Mouse (Mus musculus) spleen, embryonic (tissue): ENCODE measurements around the gene Rab11fip5.

Source experiments
- CTCF ChIA-PET: fragments of 350-600 bp; sonication (Branson Sonifier 250); formaldehyde crosslinking; loops from one replicate; lab custom pipeline; 2022; lab: Charles Lee

Gene Rab11fip5

DNA sequence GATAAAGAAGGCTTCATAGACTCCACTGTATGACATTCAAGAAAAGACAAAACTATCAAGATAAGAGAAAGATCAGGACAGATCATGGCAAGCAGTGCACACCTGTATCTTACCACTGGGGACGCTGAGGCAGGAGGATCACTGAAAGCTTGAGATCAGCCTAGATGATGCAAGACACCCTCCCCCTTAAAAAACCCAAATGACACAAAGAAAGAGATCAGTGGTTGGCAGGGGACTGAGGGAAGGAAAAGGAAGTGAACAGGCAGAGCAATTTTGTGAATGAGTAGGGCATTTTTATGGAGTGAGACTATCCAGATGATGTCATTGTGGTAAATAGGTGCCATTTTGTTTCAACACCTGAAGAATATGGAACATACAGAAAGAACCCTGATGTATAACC, 24.3 kb downstream of the Rab11fip5 start:
- CTCF ChIA-PET = no interaction called here

DNA sequence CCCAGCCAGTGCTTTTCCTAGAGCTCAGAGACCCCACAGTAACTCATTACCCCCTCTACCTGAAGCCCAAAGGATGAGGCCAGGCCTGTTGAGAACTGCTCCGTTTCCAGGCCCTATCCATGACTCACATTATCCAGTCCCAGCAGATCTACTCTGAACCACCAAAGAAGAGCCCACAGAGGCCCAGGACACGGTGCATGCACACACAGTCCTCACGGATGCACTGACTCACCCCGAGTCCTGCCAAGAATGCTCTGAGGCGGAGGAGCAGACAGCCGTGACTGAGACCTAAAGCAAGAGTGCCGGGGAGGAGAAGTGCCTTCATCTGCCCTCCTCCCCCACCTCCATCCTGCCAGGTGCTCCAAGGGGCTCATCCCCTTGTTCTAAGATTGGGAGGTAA, 25.2 kb downstream of the Rab11fip5 start:
- CTCF ChIA-PET = no interaction called here

DNA sequence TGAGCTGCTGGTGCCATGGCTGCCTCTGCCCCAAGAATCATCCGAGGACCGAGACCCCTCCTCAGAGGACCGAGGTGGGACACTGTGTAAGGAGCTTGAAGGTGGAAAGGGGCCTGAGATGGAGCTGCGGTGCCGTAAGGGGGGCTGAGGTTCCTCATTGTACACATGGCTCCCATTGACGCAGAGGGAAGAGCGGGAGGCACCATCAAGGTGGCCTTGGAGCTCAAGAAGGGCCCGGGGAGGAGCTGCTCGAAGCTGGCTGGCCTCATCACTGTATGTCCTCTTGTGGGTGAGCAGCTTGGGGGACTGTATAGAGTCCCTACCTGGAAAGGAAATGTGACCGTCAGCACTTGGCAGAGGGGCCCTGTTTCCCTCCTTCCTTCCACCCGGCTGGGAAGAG, 26.3 kb downstream of the Rab11fip5 start:
- CTCF ChIA-PET = interaction anchor here (0.5 kb wide), 1 partner anchor 43 kb away, joined by 5 read pairs; no protein-coding TSS in a partner anchor

DNA sequence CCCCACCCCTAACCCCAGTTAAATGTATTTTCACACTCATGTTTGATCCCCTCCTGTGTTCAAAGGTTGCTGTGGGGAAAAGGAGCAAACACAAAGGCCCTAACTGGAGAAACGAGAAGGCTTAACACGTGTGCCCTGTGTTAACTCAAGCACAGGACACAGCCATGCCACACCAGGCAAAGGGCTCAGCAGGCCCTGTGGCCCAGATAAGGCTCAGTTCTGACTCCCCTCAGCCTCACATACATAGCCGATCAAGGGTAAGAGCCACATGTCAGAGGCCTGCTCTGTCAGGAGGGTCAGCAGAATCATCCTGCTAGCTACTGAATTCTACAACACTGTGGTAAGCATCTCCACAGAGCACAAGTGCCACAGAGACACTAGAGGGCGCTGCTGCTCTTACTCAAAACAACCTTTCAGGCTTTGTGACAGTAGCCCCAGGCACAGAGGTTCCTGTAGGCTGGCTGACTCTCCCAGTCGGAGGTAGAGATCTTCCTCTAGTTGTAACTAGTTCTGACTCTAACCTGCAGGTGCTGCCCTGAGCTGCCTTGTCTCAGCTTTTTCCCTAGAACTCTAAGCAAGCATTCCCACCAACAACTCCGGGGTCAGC, 28.3 kb downstream of the Rab11fip5 start:
- CTCF ChIA-PET = interaction anchor here (0.8 to 1.0 kb wide), 3 partner anchors 12 to 56 kb away, joined by 3 to 4 read pairs (median 3); no protein-coding TSS in a partner anchor

DNA sequence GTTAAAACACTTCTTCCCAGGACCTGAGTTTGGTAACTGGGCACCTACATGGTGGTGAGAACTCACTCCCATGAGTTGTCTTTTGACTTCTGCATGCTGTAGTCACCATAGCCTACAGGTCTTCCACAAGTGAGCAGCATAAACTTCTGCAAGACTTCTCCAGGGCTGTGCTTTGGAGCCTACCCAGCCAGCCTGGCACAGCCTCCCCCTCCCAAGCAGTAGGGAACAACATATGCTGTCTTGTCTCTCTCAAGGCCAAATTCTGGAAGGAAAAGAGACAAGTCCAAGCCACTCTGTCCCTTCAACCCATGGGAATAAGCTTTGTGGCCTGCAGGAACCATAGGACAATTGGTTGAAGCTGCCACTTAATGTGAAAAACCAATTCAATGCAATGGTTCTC, 29.5 kb downstream of the Rab11fip5 start:
- CTCF ChIA-PET = interaction anchor here (0.6 to 0.7 kb wide), 2 partner anchors 36 to 1583 kb away, joined by 3 read pairs; partner anchors contain the start of gene Ankrd53

DNA sequence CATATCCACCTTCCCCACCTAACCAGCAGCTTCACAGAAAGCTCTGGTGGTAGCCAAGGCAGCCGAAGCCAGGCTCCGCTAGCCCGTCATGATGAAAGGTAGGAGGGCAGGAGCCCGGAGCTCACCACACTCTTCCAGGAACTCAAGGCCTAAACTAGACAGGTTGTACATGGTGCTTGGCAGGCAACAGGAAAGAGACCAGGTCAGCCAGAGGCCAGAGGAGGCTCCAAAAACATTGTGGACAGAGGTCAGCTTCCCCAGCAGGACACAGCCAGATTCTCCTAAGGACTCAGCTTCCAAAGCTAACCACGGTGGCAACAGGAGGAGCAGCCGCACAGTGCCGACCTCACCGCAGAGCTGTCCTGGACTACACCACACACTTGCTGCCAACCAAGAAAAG, 31.4 kb downstream of the Rab11fip5 start:
- CTCF ChIA-PET = interaction anchor here (0.5 kb wide), 1 partner anchor 1315 kb away, joined by 6 read pairs; no protein-coding TSS in a partner anchor

DNA sequence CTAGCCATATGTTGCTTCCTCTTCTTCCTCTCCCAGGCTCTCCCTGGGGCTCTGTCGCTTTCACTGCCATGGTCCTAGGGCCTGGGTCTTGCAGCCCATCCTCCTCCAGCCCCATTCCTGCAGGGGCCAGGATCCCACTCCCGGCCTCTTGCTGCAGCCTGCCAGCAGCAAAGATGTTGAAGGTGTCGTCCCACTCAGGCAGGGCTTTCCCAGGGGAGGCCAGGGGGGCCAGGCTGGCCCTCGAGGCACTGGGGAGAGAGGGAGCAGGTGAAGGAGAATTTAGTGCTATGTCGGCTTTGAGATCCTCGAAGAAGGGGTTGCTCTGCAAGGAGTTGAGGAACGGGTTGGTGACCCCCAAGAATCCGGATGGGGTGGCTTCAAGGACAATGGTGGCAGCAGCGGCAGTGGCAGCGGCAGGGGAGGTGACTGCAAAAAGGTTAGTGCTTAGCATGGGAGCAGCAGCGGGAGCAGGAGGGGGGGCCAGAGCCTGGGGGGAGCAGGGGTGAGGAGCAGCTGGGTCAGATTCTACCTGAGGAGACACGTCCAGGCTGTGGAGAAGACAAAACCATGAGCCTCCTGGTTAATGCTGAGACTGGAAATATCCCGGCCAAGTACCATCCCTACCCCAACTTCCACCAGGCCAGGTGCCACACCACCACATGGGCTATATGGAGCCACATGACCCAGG, 32.5 kb downstream of the Rab11fip5 start:
- CTCF ChIA-PET = no interaction called here

DNA sequence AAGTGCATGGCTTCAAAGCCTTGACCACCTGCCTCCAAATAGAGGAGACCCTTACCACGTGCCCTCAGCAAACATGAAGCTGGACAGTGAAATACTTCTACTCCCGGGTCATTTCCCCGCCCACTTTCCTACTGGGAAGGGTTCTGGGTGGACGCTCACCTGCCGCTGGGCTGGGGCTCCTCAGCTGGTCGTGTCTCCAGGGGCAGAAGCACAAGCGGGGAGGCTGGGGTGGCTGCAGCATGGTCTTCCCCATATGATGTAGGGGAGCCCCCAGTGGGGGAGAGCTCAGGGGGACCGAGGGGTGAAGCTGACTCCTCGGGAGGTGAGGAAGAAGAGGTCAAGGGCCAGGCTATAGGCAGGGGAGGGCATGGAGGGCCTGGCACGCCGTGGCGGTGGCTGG, 34.2 kb downstream of the Rab11fip5 start:
- CTCF ChIA-PET = no interaction called here

DNA sequence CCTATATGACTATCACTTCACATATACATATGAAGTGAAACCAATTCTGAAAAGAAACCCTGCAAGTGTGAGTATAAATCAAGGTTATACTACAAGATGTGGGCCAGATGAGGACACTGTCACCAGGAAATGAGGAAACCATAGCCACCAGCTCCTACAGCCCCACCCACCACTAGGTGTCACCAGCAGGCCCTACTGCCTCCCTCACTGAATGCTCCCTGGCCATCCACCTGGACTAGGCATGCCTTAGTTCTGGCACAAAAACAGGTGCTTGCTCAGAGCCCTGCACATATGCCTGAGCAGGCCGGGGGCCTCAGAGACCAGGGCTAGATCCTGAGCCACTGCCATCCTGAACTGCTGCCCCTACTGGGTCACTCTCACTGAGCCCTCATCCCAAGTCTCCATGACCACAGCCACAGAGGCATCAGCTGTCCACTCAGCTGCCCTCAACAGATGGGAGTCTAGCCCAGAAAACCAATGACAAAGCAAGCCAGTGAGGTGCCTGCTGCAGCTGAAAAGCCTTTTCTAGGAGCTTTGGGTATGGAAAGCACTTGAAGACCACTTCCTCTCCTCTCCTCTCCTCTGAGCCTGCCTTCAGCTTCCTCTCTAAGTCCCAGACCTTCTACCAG, 35.0 kb downstream of the Rab11fip5 start:
- CTCF ChIA-PET = no interaction called here

DNA sequence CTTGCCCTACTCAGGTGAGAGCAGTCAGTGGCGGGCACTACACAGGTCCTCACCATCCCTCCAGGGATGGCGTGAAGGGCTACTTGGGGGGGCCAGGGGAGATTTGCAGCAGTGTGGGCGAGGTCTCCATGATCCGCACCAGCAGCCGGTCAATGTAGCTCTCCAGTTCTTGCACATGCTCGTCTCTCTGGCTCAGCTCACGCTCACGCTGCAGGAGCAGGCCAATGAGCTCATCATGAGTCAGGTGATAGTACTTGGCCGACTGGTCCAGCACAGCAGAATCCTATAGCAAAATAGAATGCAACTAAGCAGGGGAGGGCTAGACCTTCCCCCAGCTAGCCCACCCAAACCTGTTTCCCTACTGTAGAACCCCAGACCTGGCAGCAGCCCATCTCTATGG, 37.5 kb downstream of the Rab11fip5 start:
- CTCF ChIA-PET = interaction anchor here (0.6 kb wide), 1 partner anchor 54 kb away, joined by 3 read pairs; no protein-coding TSS in a partner anchor

DNA sequence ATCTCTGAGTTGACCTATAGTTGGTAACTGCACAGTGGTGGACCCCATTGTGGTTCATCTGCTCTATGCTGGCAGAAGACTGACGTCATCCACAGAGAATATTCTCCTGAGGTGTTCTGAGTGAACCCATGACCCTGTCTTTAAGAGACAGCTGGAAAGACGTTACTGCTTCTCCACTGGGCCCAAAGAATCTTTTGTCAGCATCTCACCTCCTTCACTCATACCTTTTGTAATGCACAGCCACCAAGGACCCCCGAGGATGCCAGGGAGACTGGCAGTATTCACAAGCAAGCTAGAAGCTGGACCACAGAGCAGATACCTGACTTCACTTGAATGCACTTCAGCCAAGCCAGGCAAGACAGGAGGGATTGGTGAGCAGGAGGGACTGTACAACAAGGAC, 39.1 kb downstream of the Rab11fip5 start:
- CTCF ChIA-PET = interaction anchor here (0.7 to 1.2 kb wide), 2 partner anchors 11 to 1703 kb away, joined by 3 read pairs; no protein-coding TSS in a partner anchor

DNA sequence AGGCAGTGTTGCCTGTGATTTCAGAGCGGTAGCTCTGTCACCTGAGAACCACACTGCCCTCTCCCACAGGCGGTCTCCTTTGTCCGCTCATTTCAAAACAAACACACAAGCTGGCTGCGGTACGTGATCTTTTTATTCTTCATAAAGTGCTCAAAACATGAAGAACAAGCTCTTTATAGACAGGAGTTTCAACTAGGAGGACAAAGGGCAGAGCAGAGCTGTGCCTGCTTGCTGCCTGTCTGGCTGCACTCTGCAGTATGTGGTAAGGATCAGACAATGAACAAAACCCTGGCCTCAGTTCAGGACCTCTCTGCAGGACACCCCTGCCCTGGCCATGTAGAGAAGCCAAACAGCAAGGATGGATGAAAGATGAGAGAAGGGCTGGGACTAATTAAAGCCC, 39.6 kb downstream of the Rab11fip5 start:
- CTCF ChIA-PET = interaction anchor here (0.6 to 1.2 kb wide), 3 partner anchors 11 to 1702 kb away, joined by 3 to 5 read pairs (median 3); no protein-coding TSS in a partner anchor

DNA sequence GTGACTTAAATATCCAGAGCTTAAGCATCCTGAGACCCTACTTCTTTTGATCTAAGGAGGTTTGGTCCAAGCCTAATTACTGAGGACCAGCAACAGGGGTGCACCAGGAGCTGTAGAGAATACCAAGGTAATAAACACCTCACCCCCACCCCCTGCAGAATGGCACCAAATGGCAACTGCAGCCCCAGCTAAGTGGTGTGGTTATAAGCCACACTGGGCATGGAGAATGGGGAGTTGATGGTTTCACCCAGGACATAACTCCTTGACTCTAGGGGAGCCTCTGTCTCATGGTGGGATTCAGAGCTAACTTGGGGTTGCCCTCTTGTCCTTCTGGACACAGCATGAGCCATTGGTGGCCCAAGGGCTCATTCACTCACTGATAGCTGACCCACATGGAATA, 40.2 kb downstream of the Rab11fip5 start:
- CTCF ChIA-PET = interaction anchor here (0.6 to 1.2 kb wide), 2 partner anchors 12 to 61 kb away, joined by 3 to 5 read pairs; no protein-coding TSS in a partner anchor

DNA sequence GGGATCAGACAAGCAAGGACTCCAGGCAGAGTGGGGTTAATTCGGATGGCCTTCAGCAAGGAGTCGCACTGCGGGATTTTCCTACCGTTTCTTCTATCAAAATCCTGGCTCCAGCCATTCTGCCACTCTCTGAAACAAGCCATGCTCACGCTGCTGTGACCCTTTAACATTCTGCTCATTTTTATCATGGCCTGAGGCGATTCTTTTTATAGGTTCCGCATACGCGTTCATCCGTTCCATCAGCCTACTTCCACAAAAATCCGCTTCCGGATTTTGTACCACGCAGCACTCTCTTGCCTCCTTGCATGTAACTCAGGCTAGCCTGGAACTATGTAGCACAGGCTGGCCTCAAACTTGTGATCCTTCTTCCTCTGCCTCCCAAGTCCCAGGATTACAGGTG, 40.7 kb downstream of the Rab11fip5 start:
- CTCF ChIA-PET = no interaction called here

DNA sequence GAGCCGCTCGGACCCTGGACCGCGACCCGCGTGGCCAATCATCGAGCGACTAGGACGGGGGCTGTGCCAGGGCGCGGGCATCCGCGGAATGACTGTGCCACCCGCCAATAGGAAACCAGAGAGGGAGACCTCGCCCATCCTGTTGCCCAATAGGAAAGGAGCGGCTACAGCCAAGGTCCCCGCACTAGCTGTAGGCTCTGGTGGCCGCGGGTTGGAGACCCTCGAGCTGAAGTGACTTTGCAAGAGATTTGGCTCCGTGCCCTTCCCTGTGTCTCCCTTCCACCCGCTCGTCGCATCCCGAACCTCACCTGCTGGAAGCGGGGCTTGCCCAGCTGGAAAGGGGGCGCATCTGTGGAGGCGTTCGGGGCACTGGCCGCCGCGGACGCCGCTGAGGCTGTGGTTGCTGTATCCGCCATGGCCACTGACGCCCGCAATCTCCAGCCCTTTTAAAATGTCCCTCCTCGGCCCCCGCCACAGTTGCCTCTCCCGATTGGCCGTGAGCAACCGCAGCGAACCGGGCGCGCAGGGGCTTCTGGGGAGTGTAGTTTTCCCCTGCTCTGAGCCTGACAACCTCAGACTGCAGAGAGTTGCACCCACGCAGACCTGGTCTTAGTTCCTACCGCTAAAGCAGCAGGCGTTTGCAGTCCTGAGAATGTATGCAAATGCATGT, 41.3 kb downstream of the Rab11fip5 start, which contains the start of gene Sfxn5:
Gene Sfxn5 (minus strand): TSS at position 423 of the 670 bp plus-strand sequence.
- CTCF ChIA-PET = no interaction called here

DNA sequence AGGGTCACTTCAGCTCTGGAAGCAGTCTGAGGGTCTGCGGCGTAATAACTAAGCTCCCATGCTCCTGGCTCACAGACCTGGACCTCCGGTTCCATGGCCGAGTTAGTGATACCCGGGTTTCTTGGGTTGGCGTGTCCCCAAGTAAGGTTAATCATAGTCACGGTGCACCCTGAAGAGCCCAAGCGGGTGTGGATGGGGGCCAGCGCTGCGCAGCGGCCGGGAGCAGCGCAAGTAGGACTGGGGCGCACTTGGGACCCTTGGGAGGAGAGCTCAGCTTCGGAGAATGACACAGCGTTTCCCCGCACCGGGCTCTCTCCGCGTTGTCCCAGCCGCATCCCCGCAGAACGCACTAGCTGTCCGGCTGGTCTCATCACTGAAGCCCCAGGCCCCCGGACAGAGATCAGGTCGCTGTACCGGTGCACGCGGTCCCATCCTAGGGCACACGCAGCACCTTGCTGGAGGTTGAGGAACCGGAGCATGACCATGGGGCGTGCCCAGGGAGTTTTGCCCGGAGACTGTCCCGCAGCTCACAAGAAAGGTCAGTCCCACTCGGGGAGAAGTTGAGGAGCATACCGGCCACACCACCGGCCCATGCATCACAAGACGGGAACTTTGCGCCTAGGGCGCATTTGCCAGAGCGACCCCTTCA, 42.0 kb downstream of the Rab11fip5 start:
- CTCF ChIA-PET = no interaction called here

DNA sequence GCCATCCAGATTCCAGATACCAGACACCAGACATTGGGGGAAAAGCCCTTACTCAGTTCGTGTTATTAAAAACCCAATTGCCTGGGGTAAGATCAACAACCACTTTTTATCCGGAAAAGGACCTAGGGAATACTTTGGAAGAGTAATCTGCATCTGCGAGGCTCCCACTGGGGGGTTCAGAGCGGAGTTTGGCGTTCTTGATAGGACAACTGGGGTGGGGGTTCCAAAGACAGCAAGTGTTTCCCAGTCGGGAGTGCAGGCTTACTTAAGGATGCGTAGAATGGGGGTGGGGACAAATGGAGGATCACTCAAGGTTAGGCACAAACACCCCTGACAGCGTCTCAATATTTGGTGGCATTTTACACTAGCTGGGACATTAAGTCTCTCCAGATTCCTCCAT, 42.7 kb downstream of the Rab11fip5 start:
- CTCF ChIA-PET = no interaction called here

DNA sequence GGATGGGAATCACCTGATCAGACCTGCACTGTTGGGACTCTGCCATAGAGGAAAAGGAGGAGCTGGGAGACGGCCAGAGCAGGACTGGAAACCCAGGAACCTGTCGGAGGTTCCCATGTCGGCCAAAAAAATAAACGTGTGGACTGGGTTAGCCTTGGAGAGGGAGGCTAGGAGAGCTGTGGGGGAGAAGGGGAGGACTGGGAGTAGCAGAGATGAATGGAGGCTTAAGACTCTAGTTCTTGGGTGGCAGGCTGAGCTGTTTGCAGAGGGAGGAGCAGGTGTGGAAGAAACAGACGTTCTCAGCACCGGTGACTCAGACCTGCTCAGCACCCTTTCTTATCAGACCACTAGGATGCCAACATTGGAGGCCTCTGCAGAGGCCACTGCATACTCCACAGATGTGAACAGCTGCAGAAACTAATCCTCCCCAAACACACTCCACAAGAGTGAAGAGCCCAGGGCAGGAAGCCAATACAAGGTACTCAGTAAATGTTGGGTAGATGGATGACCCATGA, 43.2 kb downstream of the Rab11fip5 start:
- CTCF ChIA-PET = no interaction called here

DNA sequence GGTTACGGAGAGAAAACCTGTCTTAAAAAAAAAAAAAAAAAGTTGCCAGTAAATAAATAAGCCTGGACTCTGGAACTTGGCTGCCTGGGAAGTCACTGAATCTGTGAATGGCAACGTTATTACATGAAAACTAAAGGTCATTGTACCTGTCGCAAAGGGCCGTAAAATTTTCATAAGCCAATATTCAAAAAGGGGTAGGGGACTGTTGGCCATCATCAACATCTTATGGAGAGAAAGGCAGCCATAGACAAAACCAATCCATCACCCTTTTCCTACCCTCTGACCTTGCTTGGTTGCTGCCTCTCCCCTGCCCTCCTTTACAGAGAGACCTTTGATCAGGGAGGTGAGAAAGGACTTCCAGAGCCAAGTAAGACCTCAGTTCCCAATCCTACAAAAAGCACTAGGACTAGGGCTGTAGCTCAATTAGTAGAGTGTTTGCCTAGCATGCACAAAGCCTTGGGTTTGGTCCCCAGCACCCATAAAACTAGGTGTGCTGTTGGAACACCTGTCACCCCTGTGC, 44.7 kb downstream of the Rab11fip5 start:
- CTCF ChIA-PET = no interaction called here

DNA sequence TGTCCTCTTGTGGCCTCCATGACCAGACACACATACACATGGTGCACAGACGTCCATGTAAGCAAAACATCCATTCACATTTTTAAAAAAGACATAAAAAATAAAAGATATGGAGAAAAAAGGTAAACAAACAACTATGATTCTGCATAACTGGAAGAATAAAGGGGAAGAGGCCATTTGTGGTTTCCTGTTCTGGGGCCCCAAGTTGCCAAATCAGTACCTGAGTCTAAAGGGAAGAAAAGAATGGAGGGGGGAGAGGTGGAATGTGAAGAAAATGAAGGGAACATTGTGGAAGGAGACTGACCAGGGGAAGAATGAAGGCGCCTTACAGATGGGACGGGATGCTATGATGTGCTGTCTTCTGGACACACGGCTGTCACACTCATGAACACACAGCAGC, 47.9 kb downstream of the Rab11fip5 start:
- CTCF ChIA-PET = no interaction called here

DNA sequence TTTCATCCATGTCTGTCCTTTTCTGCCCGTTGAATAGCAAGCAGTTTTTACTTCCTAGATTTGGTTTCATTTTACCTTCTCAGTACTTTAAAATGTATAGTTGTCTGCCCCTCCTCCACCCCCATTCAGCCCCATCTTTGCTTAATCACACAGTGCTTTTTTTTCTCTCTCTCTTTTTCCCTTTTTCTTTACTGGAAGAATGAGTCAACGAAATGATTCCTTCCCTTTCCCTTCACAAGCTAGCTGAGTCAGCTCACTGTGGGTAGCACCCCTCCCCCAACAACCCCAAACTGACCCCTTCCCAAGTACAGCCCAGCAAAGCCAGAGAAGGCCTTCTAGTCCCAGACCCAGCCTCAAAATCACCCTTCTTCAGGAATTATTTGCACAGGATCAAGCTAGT, 49.3 kb downstream of the Rab11fip5 start:
- CTCF ChIA-PET = no interaction called here
